Mouse (Mus musculus) thymus, postnatal 25 days (tissue): Measurements from ENCODE around the gene Hmga1.

Experiments
- DNase-seq: peaks from one replicate; pipeline ENCODE4 v3.0.0; 2022

Gene Hmga1

DNA sequence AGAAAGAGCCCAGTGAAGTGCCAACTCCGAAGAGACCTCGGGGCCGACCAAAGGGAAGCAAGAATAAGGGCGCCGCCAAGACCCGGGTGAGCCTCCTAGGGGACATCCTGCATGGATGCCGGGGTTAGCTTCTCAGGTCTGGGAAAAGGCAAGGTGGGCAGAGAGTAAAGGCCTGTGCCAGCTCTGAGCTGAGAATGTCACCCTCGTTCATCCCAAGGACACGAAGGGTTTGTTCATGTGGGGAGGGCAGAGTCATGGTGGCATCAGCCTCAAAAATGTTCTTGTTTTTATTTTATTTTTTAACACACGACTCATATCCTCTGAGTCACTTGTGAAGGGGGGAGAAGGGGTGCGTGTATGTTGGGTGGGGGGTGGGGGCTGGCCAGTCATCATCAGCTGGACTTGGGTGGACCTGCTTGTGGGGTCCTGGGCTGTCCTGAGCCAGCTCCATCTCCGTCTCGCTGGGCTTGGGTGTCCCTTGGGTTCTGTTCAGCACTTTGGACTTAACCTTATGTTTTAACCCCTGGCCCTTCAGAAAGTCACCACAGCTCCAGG is 4.7 kb downstream of the Hmga1 start:
- no peak for DNase-seq

DNA sequence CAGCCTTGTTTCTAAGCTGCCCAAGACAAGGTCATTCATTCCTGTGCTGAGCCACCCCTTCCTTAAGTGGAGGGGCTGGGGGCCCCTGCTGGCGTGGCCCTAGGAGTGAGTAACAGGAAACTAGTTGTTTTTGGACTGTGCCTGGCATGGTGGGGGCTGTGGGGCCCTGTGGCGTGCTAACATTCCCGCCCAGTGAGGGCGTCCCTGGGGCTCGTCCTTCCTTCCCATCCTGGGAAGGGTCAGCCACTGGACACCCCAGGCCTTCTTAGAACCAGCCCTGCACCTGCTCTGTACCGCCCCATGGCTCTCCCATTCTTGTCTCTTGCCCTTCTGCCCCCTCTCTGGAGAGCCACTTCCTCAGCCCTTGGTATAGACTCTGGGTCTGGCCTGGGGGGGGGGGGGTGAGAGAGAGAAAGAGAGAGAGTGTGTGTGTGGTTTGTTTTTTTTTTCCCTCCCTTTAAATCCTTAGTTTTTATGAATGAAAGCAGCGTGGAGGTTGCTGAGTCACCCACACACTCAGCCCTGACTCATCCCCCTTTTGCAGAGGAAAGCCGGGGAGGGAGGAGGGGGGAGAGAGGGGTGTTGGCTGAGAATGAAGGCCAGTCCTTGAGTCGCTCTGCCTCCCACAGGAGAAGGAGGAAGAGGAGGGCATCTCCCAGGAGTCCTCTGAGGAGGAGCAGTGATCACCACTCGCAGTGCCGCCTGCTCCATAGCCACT is 5.7 kb downstream of the Hmga1 start:
- DNase-seq, result no peak

DNA sequence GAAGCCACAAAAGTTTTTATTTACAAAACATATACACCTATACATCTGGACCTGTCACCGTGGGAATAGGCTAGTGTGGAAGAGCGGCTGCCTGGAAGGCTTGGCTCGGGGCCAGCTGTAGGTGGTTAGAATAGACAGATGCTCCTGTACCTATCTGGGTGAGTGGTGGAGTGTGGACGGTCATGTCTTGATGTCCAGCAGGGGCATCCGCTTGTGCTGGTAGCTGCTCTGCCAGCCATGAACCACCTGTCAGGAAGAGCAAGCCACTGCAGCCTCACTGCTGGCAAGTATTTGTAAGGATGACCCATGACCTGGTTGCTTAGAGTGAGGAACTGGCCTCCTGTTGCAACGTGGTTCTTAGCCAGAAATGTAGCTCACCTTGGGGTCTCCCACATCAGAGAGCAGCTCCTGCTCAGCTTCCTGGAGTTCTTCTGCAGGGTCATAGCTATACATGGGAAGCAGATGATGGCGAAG is 7.5 kb downstream of the Hmga1 start:
- DNase-seq, result no peak

DNA sequence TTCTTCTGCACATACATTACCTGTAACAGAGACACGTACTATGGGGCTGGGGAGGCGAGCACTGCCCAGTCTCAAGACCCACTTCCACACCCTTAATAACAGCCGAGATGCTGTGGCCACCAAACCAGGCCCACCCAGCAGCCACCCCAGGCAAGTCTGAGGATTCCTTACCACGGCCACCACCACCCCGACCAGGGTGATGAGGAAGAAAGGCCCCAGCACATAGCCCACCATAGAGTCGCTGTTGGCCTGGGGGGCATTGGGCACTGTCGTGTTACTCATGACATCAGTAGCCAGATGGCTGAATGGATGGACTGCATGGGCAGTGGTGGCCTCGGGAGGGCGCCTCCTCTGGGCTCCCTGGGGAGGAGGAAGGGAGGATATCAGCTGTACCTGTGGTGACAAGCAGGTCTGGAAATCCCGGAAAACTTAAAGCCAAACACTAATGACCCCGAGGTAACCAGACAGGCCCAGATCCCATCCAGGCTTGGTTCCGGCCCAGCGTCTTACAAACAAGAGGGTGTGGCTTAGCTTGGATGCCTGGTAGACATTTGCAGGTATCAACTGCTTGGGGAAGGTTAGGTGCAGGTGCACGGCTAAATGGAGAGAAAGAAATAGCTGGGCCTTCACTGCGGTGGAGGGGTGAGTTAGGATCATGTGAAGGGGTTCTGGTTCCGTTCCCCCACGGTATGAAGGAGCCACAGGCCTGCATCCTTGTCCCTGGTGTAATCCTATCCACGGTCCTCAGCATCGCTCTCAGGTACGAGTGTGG is 8.3 kb downstream of the Hmga1 start:
- DNase-seq, result peak; percentile 53

DNA sequence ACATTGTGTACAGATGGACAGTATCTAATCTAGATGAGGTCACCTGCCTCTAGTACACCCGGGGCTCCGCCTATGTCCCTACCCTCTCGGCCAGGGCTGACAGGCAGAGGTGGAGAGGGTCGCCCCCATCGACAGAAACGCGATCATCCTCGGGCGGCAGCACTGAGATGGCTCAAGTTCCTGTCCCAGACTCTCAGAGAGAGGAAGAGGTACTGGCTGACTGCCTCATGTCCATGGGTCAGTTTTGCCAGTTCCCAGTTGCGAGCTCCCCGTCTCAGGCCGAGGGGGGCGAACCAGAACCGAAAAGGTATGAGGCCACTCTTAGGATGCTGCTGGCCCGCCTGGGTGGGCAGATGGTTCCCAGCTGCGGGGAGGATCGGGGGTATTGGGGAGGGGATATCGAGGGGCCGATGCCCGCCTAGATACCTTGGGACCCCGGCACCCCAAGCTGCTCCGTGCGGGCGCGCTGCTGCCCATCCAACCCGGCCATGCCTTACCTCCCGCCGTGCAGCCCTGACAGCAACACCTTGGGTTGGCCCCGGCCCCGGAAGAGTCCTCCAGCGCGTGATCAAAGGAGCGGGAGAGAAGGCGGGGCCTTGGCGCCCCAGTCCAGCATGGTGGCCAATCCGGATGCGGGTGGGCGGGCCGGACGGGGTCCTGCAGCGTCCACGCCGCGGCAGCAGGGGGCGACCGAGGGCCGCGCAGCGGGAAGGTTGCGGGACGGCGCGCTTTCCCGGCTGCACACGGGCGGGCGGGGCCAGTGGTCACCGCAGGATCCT is 9.1 kb downstream of the Hmga1 start, which contains the start of gene AI413582:
AI413582 (minus strand) TSS at position 594 of the 779 bp plus-strand sequence.
- peak; percentile 98 for DNase-seq

DNA sequence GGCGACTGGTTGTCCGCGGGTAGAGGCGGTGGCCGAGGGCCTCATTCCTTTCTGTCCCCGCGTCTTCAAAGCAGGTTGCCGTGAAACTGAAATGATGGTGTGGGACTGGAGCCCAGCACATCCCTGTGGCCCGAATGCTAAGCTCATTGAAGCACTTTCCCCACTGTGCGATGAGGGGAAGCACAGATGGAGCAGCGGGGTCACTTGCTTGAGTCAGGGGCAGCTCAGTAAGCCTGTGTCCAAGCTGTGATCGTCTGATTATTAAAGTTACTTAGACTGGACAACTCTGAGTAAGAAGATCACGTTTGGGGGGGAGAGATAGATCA is 9.6 kb downstream of the Hmga1 start:
- no peak for DNase-seq

DNA sequence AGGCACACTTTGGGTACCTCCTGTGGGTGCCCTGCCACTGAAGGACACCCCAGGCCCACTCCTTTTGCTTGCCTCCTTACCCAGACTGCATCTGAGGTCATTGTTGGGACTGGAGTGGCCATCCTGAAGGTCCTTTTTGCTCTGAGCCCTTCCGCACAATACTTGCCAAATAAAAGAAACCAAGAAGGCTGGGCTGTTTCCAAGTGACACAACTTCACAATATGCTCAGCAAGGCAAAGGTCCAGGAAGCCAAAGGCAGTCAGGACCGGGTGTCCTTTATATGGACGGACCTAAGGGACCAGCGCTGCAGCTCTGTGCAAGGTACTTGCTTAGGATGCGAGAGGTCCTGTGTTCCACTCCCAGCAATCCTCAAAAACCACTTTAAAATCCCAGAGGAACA is 11.9 kb downstream of the Hmga1 start:
- DNase-seq, result no peak

DNA sequence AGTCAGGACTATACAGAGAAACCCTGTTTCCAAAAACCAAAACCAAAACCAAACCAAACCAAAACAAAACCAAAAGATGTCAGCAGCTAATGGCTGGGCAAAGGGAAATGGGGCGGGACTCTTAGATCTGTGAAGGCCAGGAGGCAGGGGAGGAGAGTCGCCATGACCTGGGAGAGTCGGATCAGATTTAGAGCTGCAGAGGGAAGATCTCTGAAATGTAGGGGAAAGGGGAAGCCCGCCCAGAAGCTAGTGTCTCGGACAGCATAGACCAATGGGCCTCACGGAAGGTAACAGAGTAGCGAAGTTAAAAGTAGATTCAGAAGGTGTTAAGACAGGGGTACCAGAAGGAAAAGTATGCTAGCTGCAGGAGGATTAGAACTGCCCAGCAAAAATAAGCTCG is 15.0 kb downstream of the Hmga1 start:
- DNase-seq, result no peak

DNA sequence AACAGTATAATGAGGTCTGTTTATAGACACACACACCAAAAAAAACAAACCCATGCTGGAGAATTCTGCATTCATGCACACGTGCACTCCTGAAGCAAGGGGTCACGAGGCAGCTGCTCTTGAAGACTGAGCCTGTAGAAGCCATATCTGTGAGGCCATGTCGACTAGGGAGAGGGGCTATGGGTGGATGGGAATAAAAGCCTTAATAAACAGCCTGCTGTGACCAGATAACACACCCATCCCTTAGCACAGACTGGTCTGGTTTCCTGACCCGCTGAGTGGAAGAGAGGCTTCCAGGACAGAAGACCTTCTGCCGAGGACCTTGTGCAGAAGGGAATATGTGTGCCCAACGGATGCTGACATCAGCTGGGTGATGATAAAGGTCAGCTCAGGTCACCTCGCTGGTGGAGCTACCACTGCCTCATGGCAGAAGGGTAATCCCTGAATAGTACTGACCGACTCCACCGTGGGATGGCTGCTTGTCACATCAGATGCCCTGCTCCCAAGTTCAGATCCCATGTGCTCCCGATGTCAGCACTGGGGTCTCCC is 17.5 kb downstream of the Hmga1 start:
- DNase-seq, result no peak

DNA sequence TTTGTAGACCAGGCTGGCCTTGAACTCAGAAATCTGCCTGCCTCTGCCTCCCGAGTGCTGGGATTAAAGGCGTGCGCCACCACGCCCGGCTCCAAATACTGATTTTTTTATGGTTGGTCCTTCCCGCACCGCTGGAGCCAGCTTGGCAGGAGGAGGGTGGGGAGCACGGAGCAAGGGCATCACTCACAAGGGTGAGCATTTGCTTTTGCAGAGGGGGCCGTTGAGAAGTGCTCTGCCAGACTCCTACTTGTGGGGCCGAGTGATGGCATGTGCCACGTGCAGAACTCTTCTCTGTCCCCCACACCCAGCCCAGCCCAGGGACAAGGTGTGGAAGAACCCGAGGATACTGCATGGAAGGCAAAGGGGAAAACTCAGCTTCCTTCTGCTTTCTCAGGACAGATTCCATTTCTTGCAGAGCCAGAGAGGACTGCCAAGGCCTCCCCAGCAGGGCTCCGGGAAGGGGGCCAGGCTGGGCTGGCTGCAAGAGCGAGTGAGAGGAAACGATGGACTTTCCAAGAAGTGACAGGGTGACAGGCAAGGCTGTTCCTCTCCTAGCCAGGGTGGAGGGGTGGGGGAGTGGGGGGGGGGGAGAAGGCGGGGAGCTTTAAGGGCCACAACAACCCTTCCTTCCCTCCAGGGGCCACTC is 18.3 kb downstream of the Hmga1 start:
- DNase-seq, result no peak

DNA sequence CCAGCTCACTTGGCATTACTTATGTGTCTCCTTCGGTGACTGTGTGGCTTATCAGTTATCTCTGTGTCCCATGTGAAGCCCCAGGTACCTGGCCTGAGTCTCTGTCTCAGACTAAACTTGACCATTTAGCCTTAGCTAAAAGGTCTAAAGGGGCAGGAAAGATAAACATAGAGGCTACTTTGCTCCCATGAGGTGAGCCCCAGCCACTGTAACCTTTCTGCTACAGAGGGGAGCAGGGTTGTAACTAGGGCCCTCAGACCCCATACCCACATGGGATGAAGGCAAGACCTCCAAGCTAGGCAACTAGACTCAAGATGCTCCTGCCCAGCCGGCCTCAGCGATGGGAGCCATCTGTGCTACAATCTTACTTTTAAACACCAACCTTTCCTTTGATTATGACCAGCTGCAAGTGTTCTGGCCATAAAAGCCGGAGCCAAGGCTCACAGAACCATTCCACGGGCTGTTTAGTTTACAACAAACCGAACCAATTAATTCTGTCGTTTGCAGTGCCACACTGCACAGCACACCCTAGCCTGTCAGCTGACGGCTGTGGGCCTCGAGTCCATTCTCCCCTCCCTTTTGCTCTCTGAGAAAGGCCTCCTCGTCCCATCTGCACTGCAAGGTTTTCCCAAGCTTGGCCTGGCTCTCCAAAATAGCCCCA is 18.9 kb downstream of the Hmga1 start:
- no peak for DNase-seq

DNA sequence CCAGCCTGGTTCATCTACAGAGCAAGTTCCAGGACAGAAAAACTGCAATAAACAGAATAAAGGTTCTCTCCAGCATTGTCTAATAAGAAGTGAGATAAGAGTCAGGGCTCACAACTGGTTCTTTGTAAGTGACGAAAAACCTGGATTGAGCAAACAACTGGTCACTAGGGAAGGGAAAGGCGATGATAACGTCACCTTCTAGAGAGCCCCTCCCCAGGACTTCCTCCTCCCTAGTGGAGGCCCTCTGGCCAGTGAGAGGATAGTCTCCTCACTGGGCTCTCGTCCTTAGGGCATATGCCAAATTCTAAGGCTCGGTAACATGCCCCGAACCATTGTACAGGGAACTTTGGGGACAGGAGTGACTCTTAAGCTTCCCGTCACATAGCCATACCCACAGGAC is 19.8 kb downstream of the Hmga1 start:
- no peak for DNase-seq

DNA sequence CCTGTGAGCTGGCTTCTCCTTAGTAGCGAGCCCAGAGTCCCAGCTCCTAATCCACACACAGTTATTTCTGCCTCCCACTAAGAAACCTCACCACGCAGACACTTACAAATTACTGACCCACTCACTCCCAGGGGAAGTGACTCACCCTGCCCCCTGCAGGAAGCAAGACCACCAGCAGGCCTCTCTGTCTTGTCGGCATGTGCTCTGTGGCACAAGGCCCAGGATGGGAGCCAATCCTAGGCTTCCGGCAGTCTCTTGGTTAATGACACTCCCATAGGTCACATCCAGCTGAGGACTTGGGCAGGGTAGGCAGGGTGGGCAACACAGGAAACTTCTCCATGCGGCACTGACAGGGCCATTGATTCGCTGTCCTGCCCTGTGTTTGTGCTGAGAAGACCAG is 21.2 kb downstream of the Hmga1 start:
- no peak for DNase-seq

DNA sequence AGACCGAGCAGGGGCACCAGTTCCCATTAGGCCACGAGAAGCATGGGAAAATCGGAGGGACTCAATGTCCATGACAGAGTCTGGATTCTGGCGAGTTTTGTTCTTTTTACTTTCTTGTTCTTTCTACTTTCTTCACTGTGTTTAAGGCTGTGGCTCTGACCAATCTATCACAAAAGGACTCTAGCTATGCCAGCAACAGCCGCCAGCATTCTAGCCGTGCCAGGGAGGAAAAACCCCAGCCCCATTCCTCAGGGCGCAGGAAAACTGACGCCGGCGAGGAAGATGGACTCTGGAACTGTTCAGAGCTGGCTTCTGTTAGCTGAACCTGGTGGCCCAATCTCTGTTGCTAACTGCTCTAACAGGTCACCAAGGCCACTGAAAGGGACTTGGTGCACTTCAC is 22.2 kb downstream of the Hmga1 start:
- no peak for DNase-seq

DNA sequence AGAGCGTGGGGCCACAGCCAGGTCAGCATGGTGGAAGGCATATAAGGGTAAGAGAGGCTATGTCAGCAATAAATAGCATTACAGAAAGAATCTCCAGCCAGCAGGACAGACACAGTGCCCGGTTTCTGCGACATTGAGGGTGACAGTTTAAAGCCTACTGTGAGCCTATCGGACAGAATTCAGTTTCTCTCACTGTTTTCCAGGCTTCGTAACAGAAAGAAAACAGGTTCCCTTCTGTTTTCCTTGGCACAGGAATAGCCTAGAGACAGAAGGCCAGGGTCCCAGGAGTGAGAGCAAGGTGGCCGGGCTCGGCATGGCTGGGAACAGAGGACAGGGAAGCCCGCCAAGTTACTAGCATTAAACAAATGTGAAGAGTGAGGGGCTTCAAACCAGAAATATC is 23.5 kb downstream of the Hmga1 start:
- no peak for DNase-seq

DNA sequence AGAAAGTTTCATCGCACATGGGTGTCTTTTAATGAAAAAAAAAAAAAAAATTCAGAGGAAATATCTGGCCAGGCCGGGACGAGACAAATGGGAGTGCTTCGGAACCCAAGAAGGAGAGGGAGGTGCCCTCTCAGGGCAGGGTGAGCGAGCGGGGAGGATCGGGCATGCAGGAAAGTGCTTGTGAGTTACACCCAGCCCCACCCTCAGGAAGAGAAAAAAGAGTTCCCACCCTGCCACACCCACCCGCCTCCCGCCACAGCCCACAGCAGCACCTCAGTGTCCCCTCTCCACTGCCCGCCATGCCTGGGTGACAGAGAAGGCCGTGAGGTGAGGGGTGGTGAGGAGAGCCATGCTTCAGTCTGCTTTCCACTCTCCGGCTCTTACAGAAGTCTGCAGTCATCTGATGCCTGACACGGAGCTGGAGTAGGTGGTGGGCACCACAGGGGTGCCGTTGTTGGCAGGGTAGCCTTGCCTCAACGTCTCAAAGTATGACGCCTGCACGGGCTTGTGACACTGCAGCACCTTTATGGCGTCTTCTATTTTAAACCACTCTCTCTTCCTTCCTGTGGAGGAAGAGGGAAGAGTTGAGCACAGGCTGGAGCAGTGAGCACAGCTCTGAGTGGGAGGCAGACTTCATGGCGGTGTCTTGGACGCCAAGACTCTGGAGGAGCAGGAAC is 24.2 kb downstream of the Hmga1 start:
- DNase-seq, result no peak

DNA sequence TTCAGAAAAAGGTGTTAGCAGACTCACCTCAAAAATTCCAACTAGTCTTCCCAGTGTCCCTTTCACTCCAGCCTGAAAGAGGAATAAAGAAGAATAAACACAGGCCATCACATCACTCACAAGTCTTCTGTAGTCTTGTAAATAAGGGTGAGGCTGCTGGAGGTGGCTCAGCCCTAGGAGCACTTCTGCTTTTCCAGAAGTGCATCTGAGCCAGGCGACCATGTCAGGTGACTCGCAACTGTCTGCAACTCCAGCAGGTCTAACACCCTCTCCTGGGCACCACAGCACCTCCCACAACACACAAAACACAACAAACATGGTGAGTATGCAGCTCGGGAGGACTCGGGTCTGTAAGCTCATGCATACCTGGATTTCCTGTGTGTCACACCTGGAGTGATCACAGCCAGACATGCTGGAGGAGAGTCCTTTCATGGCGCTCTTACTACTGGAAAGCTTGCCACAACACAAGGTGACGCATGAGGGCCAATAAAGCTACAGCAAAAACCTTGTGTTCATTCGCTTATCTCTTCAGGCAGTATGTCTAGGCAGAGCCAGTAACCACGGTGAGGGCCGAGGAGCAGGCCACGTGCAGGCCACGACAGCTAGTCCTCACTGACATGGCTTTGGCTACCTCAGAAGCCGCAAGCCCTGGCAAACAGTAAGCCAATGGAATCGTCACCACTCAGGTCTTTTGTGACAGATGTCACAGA is 27.0 kb downstream of the Hmga1 start:
- no peak for DNase-seq

DNA sequence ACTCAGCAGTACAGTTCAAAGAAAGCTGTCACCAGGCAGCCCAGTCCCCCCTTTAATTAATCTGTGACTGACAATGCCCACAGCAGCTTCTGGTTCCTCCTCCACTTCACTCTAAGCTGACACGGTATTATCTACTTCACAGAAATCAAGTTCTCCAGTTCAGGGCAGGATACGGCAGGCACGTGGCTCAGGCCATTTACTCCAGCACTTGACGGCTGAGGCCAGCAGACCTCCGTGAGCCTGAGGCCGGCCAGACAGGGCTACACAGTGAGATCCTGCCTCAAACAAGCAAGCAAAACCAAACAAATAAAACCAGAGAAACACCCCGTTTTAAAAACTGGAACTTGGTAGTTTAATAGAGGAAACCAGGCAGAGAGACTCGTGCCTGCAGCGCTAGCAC is 30.4 kb downstream of the Hmga1 start:
- DNase-seq, result no peak

DNA sequence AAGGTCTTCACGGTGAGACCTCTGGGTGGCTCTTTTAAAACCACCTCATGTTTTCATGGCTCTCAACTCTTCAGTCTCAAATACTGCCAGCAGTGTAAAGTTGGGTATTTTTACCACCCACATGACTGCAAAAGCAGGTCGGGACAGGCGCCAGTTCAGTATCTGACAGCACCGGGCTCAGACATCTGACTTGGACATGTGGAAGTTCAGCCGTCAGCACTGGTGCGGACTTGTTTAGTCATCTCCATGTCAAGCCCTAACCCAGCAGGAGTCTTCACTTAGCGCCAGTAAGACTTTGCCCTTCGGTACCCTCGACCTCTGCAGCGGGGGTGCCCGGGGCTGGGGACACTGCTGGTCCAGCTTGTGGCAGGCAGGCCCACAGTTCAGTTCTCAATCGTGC is 31.0 kb downstream of the Hmga1 start:
- DNase-seq, result no peak

DNA sequence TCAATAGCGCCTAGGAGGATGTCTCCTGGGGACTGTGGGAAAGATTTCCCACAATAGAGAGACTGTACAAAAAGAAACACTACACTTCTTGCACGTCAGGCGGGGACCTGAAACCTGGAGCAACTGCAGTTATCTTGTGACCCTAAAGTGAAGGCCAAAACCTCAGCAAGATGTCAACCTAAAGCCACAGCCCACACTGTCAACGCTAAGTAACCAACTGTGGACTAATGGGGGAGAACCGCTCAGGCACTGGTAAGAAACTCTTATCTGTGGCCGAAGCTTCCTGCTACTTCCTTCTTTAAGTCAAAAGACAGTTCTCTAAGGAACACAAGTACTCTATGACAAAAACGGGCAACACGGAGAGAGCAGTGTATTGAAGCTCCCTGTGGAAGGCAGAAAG is 31.9 kb downstream of the Hmga1 start:
- no peak for DNase-seq
